ENCODE assay signal across 8 mouse cellular contexts in genomic region chr12:100520794-100521186, GRCm38 (mm10). TPM values are rescaled to one million over a fixed set of nuclear protein-coding genes. Genes with fewer than 3 reads are reported as not detected.
DNase-seq lines count a peak whose midpoint lies in the region; ATAC-seq and TF ChIP-seq lines count a peak whose summit lies in the region.

Gene Ttc7b (minus strand): TSS chr12:100520826.

- no peak for TF ChIP-seq EP300 in stomach, postnatal 0 days (optimal IDR thresholded peaks at IDR 0.05)

- peak within 1 kb of the TSS; percentile 48 for H3K4me3 ChIP-seq in C2C12 (ENCODE audit: insufficient read depth, poor library complexity, severe bottlenecking)
- peak within 1 kb of the TSS; percentile 89 for H3K4me3 ChIP-seq in limb, embryonic 15.5 days
- peak within 1 kb of the TSS; percentile 97 for H3K4me3 ChIP-seq in midbrain, embryonic 15.5 days
- H3K4me3 ChIP-seq in stomach, postnatal 0 days (ENCODE audit: low read depth, low read length), result peak within 1 kb of the TSS; percentile 74

- no peaks in the 10 kb centered on the region for H3K9me3 ChIP-seq in limb, embryonic 15.5 days
- H3K9me3 ChIP-seq in midbrain, embryonic 15.5 days, result no peaks in the 10 kb centered on the region
- H3K9me3 ChIP-seq in stomach, postnatal 0 days (ENCODE audit: control insufficient read depth, low read length), result no peaks in the 10 kb centered on the region

- peak within 1 kb of the TSS; percentile 97 for H3K9ac ChIP-seq in limb, embryonic 15.5 days
- peak within 1 kb of the TSS; percentile 99 for H3K9ac ChIP-seq in midbrain, embryonic 15.5 days
- peak within 1 kb of the TSS; percentile 94 for H3K9ac ChIP-seq in stomach, postnatal 0 days (ENCODE audit: low read length)

- peaks cover 4% of the 10 kb centered on the region for H3K79me2 ChIP-seq in C2C12 (ENCODE audit: control insufficient read depth, insufficient read depth)

- TF ChIP-seq CTCF in C2C12 (IDR thresholded peaks at IDR 0.05; ENCODE audit: control insufficient read depth, insufficient read depth, insufficient read length), result peak; percentile 90
- TF ChIP-seq CTCF in stomach, postnatal 0 days (IDR thresholded peaks at IDR 0.05; ENCODE audit: low read depth), result peak; percentile 55

- 0 out of 2 replicates have a peak, but pooled peaks have one; percentile 26 for ATAC-seq in limb, embryonic 15.5 days (ENCODE audit: insufficient number of reproducible peaks, low FRiP score, low TSS enrichment, low read depth)
- ATAC-seq in midbrain, embryonic 15.5 days (replicated peaks), result peak; percentile 82
- ATAC-seq in stomach, postnatal 0 days (ENCODE audit: low FRiP score, low TSS enrichment), result peak; percentile 82

- peak within 1 kb of the TSS; percentile 79 for H3K27ac ChIP-seq in limb, embryonic 15.5 days
- H3K27ac ChIP-seq in midbrain, embryonic 15.5 days, result peak within 1 kb of the TSS; percentile 88
- peak within 1 kb of the TSS; percentile 63; the same call in 1 of the 2 replicates for H3K27ac ChIP-seq in stomach, postnatal 0 days (replicated peaks)

- peaks cover 24% of the 10 kb centered on the region for H3K4me1 ChIP-seq in limb, embryonic 15.5 days
- peaks cover 26% of the 10 kb centered on the region for H3K4me1 ChIP-seq in midbrain, embryonic 15.5 days
- peaks cover 3% of the 10 kb centered on the region; the same call in 1 of the 2 replicates for H3K4me1 ChIP-seq in stomach, postnatal 0 days (replicated peaks; ENCODE audit: control insufficient read depth, insufficient read depth)

- 1% methylated on average over 33 of the region's 42 CpGs for WGBS in limb, embryonic 15.5 days
- WGBS in midbrain, embryonic 15.5 days, result 2% methylated on average over 42 of the region's 42 CpGs
- WGBS in stomach, postnatal 0 days, result 4% methylated on average over 20 of the region's 42 CpGs

- H3K4me2 ChIP-seq in limb, embryonic 15.5 days, result peak within 1 kb of the TSS; percentile 81
- peak within 1 kb of the TSS; percentile 86 for H3K4me2 ChIP-seq in midbrain, embryonic 15.5 days
- peak within 1 kb of the TSS; percentile 86 for H3K4me2 ChIP-seq in stomach, postnatal 0 days (replicated peaks; ENCODE audit: low read depth)

- H3K79me3 ChIP-seq in C2C12 (ENCODE audit: low read depth), result no peaks in the 10 kb centered on the region

- H3K27me3 ChIP-seq in C2C12 (ENCODE audit: control insufficient read depth, insufficient read depth, insufficient read length), result no peaks in the 10 kb centered on the region
- no peaks in the 10 kb centered on the region for H3K27me3 ChIP-seq in limb, embryonic 15.5 days
- H3K27me3 ChIP-seq in midbrain, embryonic 15.5 days (replicated peaks), result no peaks in the 10 kb centered on the region
- no peaks in the 10 kb centered on the region for H3K27me3 ChIP-seq in stomach, postnatal 0 days (ENCODE audit: control insufficient read depth, insufficient read depth, low read length)

- H3K36me3 ChIP-seq in C2C12 (ENCODE audit: control insufficient read depth, insufficient read depth), result no peaks in the 10 kb centered on the region
- H3K36me3 ChIP-seq in limb, embryonic 15.5 days, result peaks cover 3% of the 10 kb centered on the region; the same call in 1 of the 2 replicates
- H3K36me3 ChIP-seq in midbrain, embryonic 15.5 days (replicated peaks), result no peaks in the 10 kb centered on the region; the same call in 1 of the 2 replicates
- no peaks in the 10 kb centered on the region for H3K36me3 ChIP-seq in stomach, postnatal 0 days (ENCODE audit: control insufficient read depth, insufficient read depth, low read length)

- DNase-seq in ZHBTc4 (ENCODE audit: low read depth, low spot score), result peak; percentile 66
- peak; percentile 60 for DNase-seq in embryo, embryonic 9.5 days (ENCODE audit: extremely low spot score)
- peak; percentile 24 for DNase-seq in heart, adult 8-10 months (ENCODE audit: low spot score)
- peak; percentile 73 for DNase-seq in kidney, adult 18-20 months
- peak; percentile 61 for DNase-seq in stomach, postnatal 0 days (ENCODE audit: low spot score)

- H3ac ChIP-seq in C2C12 (ENCODE audit: control insufficient read depth, insufficient read length, low read depth), result peak within 1 kb of the TSS; percentile 88

TF ChIP-seq in C2C12, 6 proteins besides CTCF, POLR2A, EP300 and RAD21:
- TF ChIP-seq FOSL1 (IDR thresholded peaks at IDR 0.05; ENCODE audit: insufficient read depth, low read length, poor library complexity, severe bottlenecking), result no peak
- TF ChIP-seq MYOD1 (IDR thresholded peaks at IDR 0.05; ENCODE audit: control insufficient read depth, insufficient read length, low read depth), result no peak
- no peak for TF ChIP-seq CEBPB (IDR thresholded peaks at IDR 0.05; ENCODE audit: low read depth)
- TF ChIP-seq MYOG (IDR thresholded peaks at IDR 0.05; ENCODE audit: control insufficient read depth, extremely low read depth, insufficient read length), result no peak
- TF ChIP-seq USF1 (IDR thresholded peaks at IDR 0.05; ENCODE audit: low read depth), result no peak
- no peak for TF ChIP-seq MAX (IDR thresholded peaks at IDR 0.05)

RNA-seq across cellular contexts. Expression of gene Ttc7b, which starts in this region (rescaled TPM):
- polyA plus RNA-seq in C2C12 (2012; fragmentation: generic; extraction: Trizol), result 9.2 TPM
- 10 to 100 TPM; 78.8 to 94.4 (median 86.7) TPM for total RNA-seq in heart, adult 8-10 months (2022)
- 5.0 and 6.0 TPM in 2 replicates for polyA plus RNA-seq in limb, embryonic 15.5 days (2015; fragmentation: Nextera tagmentation; extraction: Ambion mirVana)
- 9.0 and 9.7 TPM in 2 replicates for polyA plus RNA-seq in midbrain, embryonic 15.5 days (2015; fragmentation: Nextera tagmentation; extraction: Ambion mirVana)
- 2.4 and 3.4 TPM in 2 replicates for polyA plus RNA-seq in stomach, postnatal 0 days (2015; fragmentation: Nextera tagmentation; extraction: Ambion mirVana)

Comparison
In these comparisons a context has a peak if more than half of its experiments do, and no peak if none do; other contexts are left out.
1. Peak in every context shown above with its lines: DNase-seq, ATAC-seq, H3K4me3 ChIP-seq and H3K27ac ChIP-seq.
2. ATAC-seq: peak in every context shown above with its lines; median percentile 82 in midbrain, embryonic 15.5 days; 82 in stomach, postnatal 0 days; 26 in limb, embryonic 15.5 days.